Mouse (Mus musculus) lung, adult 2 months (tissue): ENCODE results near the gene Ccdc106.

Source experiments
- CTCF ChIP-seq: fragments of 200-500 bp; IDR thresholded peaks from 2 replicates; pipeline ENCODE4 v1.5.1; 2011; ENCODE audit warnings: mild to moderate bottlenecking, low read length, control low read depth; ENCODE audit not compliant: insufficient read depth
- POLR2A ChIP-seq: fragments of 200-500 bp; IDR thresholded peaks from 2 replicates; pipeline ENCODE4 v1.6.1; 2011; ENCODE audit warnings: low read depth, mild to moderate bottlenecking, control low read depth, low read length, borderline replicate concordance; ENCODE audit errors: extremely low read depth

DNA sequence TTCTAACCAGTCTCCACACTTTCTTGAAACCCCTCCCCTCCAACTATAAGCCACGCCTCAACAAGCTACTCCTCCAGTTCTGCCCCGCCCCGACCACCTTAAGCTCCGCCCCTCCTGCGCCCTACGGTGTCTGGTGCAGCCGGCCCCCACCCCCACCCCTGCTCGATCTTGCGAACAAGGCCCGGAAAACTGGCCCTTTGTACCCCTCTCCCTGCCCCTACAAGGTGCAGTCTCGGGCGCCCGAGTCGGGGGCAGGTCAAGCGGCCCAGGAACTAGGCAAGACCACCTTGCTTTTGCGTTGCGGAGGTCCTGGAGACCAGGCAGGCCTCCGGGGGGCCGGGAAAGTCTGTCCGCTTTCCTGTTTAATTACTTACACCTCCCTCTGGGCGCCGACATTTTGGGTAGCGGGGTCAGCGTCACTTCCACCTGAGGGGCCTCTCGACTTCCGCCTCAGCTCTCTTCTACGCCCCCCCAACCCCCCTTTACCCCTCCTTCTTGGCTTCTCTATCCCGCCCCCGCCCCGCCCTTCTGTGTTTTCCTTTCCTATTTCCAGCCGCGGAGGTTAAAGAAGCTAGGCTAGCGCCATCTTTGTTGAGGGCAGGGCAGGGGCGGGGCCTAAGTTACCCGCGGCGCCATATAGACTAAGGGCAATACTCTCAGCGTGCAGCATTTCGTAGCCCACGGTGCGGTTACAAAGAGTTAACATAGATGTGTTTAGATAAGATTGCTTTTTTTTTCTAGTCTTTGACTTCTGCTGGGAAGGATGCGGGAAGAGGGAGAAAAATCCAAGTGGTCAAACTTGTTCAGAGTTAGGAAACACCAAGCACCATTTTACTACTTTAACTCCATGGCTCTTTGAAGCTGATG, 5.9 kb upstream of the Ccdc106 start, which contains the start of the genes Zfp524 and Fiz1:
- no peak for TF ChIP-seq CTCF
- 0 out of 2 replicates have a peak, but pooled peaks have one; percentile 11 for TF ChIP-seq POLR2A
